In the genomic region with DNA sequence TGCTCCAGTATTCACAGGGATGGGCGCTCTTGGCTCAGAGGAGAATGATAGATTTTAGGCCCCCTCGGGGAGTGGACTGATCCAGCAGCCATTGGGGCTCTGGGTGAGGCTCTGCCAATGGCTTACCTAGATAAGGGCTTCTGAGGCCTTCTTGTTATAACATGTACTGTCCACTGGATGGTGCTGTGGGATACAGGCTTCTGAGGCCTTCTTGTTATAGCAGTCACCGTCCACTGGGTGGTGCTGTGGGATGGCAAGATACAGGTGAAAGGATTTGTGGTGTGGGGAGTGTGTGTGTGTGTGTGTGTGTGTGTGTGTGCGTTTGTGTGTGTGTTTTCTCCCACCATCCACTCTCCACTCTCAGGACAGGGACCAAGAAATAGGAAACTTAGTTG, we compare ENCODE assay signal across 7 mouse cellular contexts.
DNase-seq lines count a peak whose midpoint lies in the region; ATAC-seq lines count a peak whose summit lies in the region.

No protein-coding gene starts in this region.

- DNase-seq in T-cell, adult 2 months (ENCODE audit: low spot score), result peak; percentile 86
- peak; percentile 89 for DNase-seq in cerebellum, adult 9-11 months
- peak; percentile 80 to 85 for DNase-seq in frontal cortex, postnatal 14 days (ENCODE audit: low spot score in 2 of 2)
- peak; percentile 83 to 89 for DNase-seq in left cerebral cortex, postnatal 10 days (ENCODE audit: extremely low spot score in 1 of 2, low spot score in 2 of 2)
- peak; percentile 88 for DNase-seq in mesoderm, embryonic 11.5 days (ENCODE audit: low read depth, low spot score)
- DNase-seq in right cerebral cortex, postnatal 25 days, result peak; percentile 75

- no peak overlapping the region; the same call in 1 of the 2 replicates for H3K27ac ChIP-seq in hindbrain, embryonic 16.5 days (ENCODE audit: low read depth, low read length)

- H3K4me3 ChIP-seq in hindbrain, embryonic 16.5 days (ENCODE audit: low read length), result no peak overlapping the region

- no peak overlapping the region for H3K4me2 ChIP-seq in hindbrain, embryonic 16.5 days (ENCODE audit: low read length)

- H3K27me3 ChIP-seq in hindbrain, embryonic 16.5 days (replicated peaks; ENCODE audit: control insufficient read depth, insufficient read depth, low read length), result no peaks in the 10 kb centered on the region

- H3K4me1 ChIP-seq in hindbrain, embryonic 16.5 days (ENCODE audit: control insufficient read depth, insufficient read depth, low read depth, low read length), result peaks cover 19% of the 10 kb centered on the region

- 0% methylated on average over 4 of the region's 4 CpGs for WGBS in hindbrain, embryonic 16.5 days

- H3K36me3 ChIP-seq in hindbrain, embryonic 16.5 days (ENCODE audit: control insufficient read depth, insufficient read depth, low read length), result no peaks in the 10 kb centered on the region

- intact Hi-C loops in left cerebral cortex, postnatal 10 days (cut with DNase I), result loop anchor here (2.0 to 5.0 kb wide), 3 partner anchors 111 to 151 kb away; a partner anchor contains a TSS

- no peak overlapping the region for H3K9ac ChIP-seq in hindbrain, embryonic 16.5 days (ENCODE audit: low read depth, low read length)

- peak; percentile 55 for ATAC-seq in hindbrain, embryonic 16.5 days

- H3K9me3 ChIP-seq in hindbrain, embryonic 16.5 days (ENCODE audit: control insufficient read depth, low read length), result no peaks in the 10 kb centered on the region
